Mouse (Mus musculus): Measurements from ENCODE around the gene Acy3. TPM values are rescaled to one million over a fixed set of nuclear protein-coding genes. Genes with fewer than 3 reads are reported as not detected.

Gene Acy3
- polyA plus RNA-seq, 1 experiment from 2014 or later = 2.8 TPM

DNA sequence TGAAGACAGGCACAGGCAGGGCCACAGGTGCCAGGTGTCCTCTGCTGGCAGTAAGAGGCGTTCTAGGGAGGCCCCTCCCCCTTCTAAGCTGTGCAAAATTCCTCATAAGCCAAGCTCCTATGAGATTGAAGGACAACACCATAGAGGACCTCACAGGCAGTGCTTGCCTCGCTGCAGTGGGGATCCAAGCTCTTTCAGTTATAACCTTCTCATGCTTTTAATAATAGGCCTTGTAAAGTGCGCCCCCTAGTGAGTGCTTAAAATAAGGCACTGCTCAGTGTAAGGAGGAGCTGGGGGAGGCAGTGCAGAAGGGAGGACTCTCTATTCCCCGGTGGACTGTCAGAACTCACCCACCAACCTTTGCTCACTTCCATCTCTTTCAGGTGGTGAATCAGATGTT is 6.1 kb upstream of the Acy3 start:
- Histone ChIP-seq H3K4me2 (no peak overlapping the region), H3K36me3 (no peaks in the 10 kb centered on the region), H3K27ac (replicated peaks) (no peak overlapping the region), H3K4me3 (replicated peaks) (no peak overlapping the region), H3K9ac (replicated peaks) (no peak overlapping the region), H3K9me3 (replicated peaks) (no peaks in the 10 kb centered on the region), H3K4me1 (0 out of 2 replicates have a peak, but pooled peaks cover 7% of the 10 kb centered on the region), H3K27me3 (replicated peaks) (no peaks in the 10 kb centered on the region)
- peak; percentile 69 for ATAC-seq (ENCODE audit: low FRiP score)
- 18% methylated on average over 4 of the region's 4 CpGs for WGBS

DNA sequence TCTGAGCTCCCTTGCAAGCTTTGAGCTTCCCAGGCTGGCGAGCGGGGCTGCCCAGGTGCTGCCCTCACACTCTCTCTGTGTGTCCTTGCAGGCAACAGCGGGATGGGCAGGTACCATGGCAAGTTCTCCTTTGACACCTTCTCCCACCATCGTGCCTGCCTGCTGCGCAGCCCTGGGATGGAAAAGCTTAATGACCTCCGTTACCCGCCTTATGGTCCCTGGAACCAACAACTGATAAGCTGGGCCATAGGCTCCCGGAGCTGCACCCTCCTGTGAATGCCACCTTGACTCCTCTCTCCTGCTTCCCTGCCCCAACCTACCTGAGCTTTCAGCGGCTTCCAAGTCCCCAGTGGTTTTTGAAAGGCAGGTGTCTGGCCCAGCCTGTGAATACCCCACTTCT is 5.5 kb upstream of the Acy3 start:
- no peak overlapping the region for H3K4me3 ChIP-seq (replicated peaks)
- no peak overlapping the region for H3K4me2 ChIP-seq
- H3K9me3 ChIP-seq (replicated peaks) = no peaks in the 10 kb centered on the region
- no peak overlapping the region for H3K27ac ChIP-seq (replicated peaks)
- H3K36me3 ChIP-seq = no peaks in the 10 kb centered on the region
- no peaks in the 10 kb centered on the region for H3K27me3 ChIP-seq (replicated peaks)
- ATAC-seq (ENCODE audit: low FRiP score) = no peak
- H3K9ac ChIP-seq (replicated peaks) = no peak overlapping the region
- 77% methylated on average over 9 of the region's 9 CpGs for WGBS
- H3K4me1 ChIP-seq = 0 out of 2 replicates have a peak, but pooled peaks cover 9% of the 10 kb centered on the region

DNA sequence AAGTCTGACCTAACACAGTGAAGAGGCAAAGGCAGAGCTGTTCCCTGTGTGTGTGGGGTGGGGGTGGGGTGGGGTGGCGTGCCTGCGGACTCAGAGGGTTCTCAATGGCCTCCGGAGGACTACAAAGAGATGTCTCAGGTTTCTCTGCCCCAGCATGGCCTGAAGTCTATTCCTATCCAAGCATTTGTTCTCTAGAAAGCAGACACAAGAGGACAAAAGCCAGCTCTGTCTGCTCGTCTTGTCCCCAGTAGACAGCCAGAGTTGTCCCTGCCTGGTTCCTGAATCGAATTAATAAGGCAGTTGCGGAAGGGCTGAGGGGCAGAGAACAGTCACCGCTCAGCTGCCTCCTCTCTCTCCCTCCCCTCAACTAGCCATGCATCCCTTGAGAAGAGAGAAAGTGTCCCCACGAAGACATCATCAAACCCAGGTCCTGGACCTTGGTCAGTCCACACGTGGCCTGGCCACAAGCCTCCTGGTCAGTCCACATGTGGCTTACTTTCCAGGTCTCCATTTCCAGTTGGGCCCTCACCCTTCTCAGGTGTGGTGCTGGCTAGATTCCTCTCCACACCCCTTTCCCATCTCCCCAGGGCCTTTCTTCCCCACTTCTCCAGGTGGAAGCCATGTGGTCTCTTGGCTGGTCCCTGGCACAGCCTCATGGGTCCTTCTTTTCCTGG is 2.7 kb upstream of the Acy3 start:
- WGBS = 32% methylated on average over 9 of the region's 9 CpGs
- H3K9me3 ChIP-seq (replicated peaks) = no peaks in the 10 kb centered on the region
- H3K4me1 ChIP-seq = peaks cover 19% of the 10 kb centered on the region
- no peaks in the 10 kb centered on the region for H3K36me3 ChIP-seq
- H3K9ac ChIP-seq (replicated peaks) = no peak overlapping the region
- H3K27ac ChIP-seq (replicated peaks) = no peak overlapping the region
- no peak overlapping the region for H3K4me2 ChIP-seq
- no peaks in the 10 kb centered on the region for H3K27me3 ChIP-seq (replicated peaks)
- no peak overlapping the region for H3K4me3 ChIP-seq (replicated peaks)
- no peak for ATAC-seq (ENCODE audit: low FRiP score)

DNA sequence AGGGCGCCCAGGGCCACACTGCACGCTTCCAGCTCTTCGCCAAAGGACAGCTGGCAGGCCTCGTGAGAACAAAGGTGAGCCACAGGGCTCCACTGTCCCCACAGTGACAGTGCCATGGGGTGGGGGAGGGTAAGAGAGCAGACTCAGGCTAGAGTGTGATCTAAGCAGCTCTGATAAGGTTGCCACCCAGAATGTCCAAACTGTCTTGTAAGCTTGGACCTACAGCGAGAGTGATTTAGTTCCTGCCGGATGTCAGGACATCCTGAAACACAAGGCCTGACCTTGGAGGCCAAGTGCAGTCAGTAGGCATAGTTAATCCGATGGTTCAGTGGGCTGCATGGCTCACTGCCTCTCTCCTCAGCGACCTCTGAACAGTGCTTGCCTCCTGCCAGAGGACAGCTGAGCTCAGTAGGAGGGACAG is 1.1 kb upstream of the Acy3 start:
- Histone ChIP-seq H3K36me3 (no peaks in the 10 kb centered on the region), H3K4me2 (no peak overlapping the region), H3K4me3 (replicated peaks) (no peak overlapping the region), H3K27me3 (replicated peaks) (no peaks in the 10 kb centered on the region), H3K9ac (replicated peaks) (no peak overlapping the region), H3K27ac (replicated peaks) (no peak overlapping the region), H3K4me1 (peaks cover 16% of the 10 kb centered on the region), H3K9me3 (replicated peaks) (no peaks in the 10 kb centered on the region)
- WGBS = 19% methylated on average over 8 of the region's 8 CpGs
- ATAC-seq (ENCODE audit: low FRiP score) = no peak

DNA sequence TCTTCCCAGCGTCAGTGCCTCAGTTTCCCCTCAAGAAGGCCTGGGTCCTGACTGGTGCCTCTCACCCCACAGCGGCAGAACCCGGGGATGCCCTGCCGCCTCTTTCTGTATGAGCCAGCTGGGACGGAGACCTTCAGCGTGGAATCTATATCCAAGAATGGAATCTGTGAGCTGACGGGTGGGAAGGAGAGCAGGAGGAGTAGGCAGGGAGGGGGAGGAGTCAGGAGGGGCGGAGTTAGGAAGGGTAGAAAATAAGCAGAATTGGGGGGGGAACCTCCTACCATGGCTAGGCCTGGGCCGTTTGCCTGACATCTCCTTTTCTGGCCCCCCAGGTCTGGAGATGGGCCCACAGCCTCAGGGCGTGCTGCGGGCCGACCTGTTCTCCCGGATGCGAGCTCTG is 1.7 kb downstream of the Acy3 start:
- H3K27ac ChIP-seq (replicated peaks) = no peak overlapping the region
- H3K4me2 ChIP-seq = no peak overlapping the region
- H3K9ac ChIP-seq (replicated peaks) = no peak overlapping the region
- no peak overlapping the region for H3K4me3 ChIP-seq (replicated peaks)
- peaks cover 16% of the 10 kb centered on the region for H3K4me1 ChIP-seq
- WGBS = 94% methylated on average over 14 of the region's 14 CpGs
- ATAC-seq (ENCODE audit: low FRiP score) = no peak
- no peaks in the 10 kb centered on the region for H3K27me3 ChIP-seq (replicated peaks)
- H3K9me3 ChIP-seq (replicated peaks) = no peaks in the 10 kb centered on the region
- no peaks in the 10 kb centered on the region for H3K36me3 ChIP-seq

DNA sequence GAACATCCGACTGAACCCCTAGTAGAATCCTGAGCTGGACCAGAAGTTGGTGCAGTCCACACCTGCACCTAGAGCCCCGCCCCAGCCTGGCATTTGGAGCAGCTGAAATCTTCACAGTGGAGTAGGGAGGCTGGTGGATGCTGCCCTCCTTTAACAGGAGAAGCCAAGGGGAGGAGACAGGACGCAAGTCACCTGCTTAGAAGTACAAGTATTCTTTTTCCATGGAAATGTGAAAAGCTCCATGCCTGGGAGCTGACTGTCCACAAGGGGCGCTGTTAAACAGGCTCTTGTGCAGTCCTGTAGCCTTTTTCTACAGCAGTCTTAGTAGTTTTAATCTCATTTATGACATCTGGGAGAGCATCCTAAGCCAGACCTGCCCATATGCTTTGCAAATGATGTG is 2.4 kb downstream of the Acy3 start:
- Histone ChIP-seq H3K4me3 (replicated peaks) (no peak overlapping the region), H3K27ac (replicated peaks) (no peak overlapping the region), H3K9me3 (replicated peaks) (no peaks in the 10 kb centered on the region), H3K9ac (replicated peaks) (no peak overlapping the region), H3K36me3 (no peaks in the 10 kb centered on the region), H3K4me2 (no peak overlapping the region), H3K4me1 (peaks cover 16% of the 10 kb centered on the region), H3K27me3 (replicated peaks) (no peaks in the 10 kb centered on the region)
- ATAC-seq (ENCODE audit: low FRiP score) = no peak
- 89% methylated on average over 4 of the region's 4 CpGs for WGBS

DNA sequence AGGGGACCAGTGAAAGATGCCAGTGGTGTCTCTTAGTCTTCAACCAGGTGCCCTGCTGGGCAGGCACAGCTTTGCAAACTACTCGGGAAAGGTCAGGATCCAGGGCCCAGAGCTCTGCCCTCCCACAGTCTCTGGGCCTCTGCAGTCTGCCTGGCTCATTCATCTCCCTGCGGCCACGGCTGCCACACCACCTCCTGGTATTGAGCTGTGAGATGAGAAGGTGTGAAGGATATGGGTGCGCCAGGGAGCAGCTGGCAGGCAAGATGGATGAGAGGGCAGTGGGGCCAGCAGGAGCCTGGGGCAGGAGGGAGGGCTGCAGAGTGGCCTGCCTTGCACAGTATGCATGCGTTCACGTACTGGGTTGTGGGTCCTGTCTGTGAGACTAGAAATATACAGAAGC is 4.4 kb downstream of the Acy3 start:
- Histone ChIP-seq H3K4me3 (replicated peaks) (no peak overlapping the region), H3K27ac (replicated peaks) (no peak overlapping the region), H3K9me3 (replicated peaks) (no peaks in the 10 kb centered on the region), H3K36me3 (no peaks in the 10 kb centered on the region), H3K9ac (replicated peaks) (no peak overlapping the region), H3K27me3 (replicated peaks) (no peaks in the 10 kb centered on the region), H3K4me2 (no peak overlapping the region), H3K4me1 (peaks cover 11% of the 10 kb centered on the region)
- no peak for ATAC-seq (ENCODE audit: low FRiP score)
- 38% methylated on average over 6 of the region's 6 CpGs for WGBS

DNA sequence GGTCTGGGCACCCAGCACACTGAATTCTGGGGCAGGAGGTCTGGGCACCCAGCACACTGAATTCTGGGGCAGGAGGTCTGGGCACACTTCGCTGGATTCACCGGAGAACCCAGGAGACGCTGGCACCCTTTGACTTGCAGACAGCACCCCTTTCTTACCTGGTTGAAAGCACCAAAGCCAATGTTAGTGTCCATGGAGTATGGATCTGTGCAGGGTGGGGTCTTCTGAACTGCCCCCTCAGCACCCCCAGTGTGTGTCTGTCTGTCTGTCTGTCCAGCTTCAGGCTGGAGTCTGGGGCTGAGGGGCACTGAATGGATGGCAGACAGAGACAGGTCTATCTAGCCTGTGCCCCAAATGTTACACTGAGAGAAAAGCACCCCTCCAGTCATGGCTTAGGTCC is 5.2 kb downstream of the Acy3 start:
- no peaks in the 10 kb centered on the region for H3K36me3 ChIP-seq
- no peaks in the 10 kb centered on the region for H3K9me3 ChIP-seq (replicated peaks)
- H3K27ac ChIP-seq (replicated peaks) = no peak overlapping the region
- H3K4me2 ChIP-seq = no peak overlapping the region
- H3K4me1 ChIP-seq = peaks cover 5% of the 10 kb centered on the region
- H3K4me3 ChIP-seq (replicated peaks) = no peak overlapping the region
- no peaks in the 10 kb centered on the region for H3K27me3 ChIP-seq (replicated peaks)
- 96% methylated on average over 3 of the region's 3 CpGs for WGBS
- H3K9ac ChIP-seq (replicated peaks) = no peak overlapping the region
- no peak for ATAC-seq (ENCODE audit: low FRiP score)

DNA sequence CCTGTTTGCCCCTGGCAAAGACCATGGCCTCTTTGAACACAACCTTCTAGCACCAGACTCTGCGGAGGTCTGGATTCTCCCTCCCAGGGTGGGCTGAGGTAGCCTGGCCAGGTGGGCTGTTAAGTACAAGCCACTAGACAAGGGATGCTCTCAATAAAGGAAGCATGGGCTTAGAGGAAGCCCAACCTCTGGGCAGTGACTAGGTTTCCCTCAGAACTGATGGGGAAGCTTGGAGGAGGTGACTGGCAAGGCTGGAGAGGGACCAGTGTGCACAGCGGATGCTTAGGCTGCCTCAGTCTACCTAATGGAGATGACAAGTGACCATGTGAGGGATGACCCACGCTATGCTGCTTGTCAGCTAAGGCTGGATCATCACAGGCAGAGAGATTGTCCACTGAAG is 5.6 kb downstream of the Acy3 start:
- Histone ChIP-seq H3K27ac (replicated peaks) (no peak overlapping the region), H3K9ac (replicated peaks) (no peak overlapping the region), H3K27me3 (replicated peaks) (no peaks in the 10 kb centered on the region), H3K4me2 (no peak overlapping the region), H3K9me3 (replicated peaks) (no peaks in the 10 kb centered on the region), H3K36me3 (no peaks in the 10 kb centered on the region), H3K4me3 (replicated peaks) (no peak overlapping the region), H3K4me1 (peaks cover under 1% of the 10 kb centered on the region; the same call in 1 of the 2 replicates)
- no peak for ATAC-seq (ENCODE audit: low FRiP score)
- 89% methylated on average over 3 of the region's 3 CpGs for WGBS

DNA sequence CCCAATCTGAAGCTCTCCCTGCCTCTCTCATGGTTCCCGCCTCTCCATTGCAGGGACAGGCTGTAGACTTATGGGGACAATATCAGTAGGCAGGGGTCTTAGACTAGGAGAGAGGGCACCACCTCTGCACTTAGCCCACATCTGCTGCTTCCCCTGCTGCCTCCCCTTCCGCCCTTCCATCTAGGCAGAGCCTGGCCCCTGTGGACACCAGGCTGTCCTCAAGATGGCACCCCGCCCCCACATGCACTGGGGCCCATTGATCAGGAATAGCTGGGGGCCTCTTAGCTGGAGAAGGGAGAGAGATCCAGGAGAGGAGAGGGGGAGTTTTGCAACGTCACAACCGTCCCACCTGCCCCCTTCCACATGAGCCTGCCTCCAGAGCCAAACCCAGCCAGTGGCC is 6.0 kb downstream of the Acy3 start, which contains the start of gene Tbx10:
TSS of gene Tbx10 (plus strand) at position 337 of the 400 bp plus-strand sequence.
- no peaks in the 10 kb centered on the region for H3K4me1 ChIP-seq
- no peaks in the 10 kb centered on the region for H3K9me3 ChIP-seq (replicated peaks)
- no peak within 1 kb of the TSS for H3K27ac ChIP-seq (replicated peaks)
- H3K4me3 ChIP-seq (replicated peaks) = no peak within 1 kb of the TSS
- ATAC-seq (ENCODE audit: low FRiP score) = no peak
- H3K27me3 ChIP-seq (replicated peaks) = no peaks in the 10 kb centered on the region
- 62% methylated on average over 5 of the region's 5 CpGs for WGBS
- no peaks in the 10 kb centered on the region for H3K36me3 ChIP-seq
- H3K9ac ChIP-seq (replicated peaks) = no peak within 1 kb of the TSS
- H3K4me2 ChIP-seq = no peak within 1 kb of the TSS

DNA sequence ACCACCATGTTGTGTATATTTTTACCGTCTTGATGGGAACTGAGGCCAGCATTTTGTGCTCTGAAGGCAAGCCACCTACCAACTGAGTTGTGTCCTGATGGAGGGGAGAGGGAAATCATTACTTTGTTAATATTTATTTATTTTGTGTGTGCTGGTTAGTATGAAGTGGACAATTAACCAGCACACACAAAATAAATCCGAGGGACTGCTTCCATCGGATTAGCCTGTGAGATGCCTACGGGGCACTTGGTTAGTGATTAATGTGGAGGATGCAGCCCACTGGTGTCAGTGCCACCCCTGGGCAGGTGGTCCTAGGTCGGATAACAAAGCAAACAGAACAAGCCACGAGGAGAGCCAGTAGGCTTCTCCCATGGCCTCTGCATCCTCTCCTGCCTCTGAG is 8.6 kb downstream of the Acy3 start:
- Histone ChIP-seq H3K27me3 (replicated peaks) (no peaks in the 10 kb centered on the region), H3K27ac (replicated peaks) (no peak overlapping the region), H3K36me3 (no peaks in the 10 kb centered on the region), H3K9ac (replicated peaks) (no peak overlapping the region), H3K9me3 (replicated peaks) (no peaks in the 10 kb centered on the region), H3K4me3 (replicated peaks) (no peak overlapping the region), H3K4me1 (peaks cover 8% of the 10 kb centered on the region), H3K4me2 (no peak overlapping the region)
- 69% methylated on average over 6 of the region's 6 CpGs for WGBS
- ATAC-seq (ENCODE audit: low FRiP score) = no peak

DNA sequence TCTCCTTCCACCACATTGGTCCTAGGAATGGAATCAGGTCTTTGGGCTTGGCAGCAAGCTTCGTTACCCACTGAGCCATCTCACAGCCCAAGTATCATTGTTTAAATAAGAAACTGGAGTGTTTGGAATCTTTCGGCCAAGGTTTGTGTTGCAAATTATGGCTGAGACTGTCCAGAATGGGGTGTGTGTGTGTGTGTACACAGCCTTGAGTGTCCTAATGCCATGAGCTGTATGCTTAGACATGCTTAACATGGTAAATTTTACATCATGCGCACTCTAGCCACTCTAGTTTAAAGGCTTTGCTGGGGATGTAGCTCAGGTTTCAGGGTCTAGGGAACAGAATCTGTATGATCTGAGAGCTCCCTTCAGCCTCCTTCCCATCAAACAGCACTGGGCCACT is 9.1 kb downstream of the Acy3 start:
- no peaks in the 10 kb centered on the region for H3K36me3 ChIP-seq
- no peaks in the 10 kb centered on the region for H3K27me3 ChIP-seq (replicated peaks)
- no peak overlapping the region for H3K4me2 ChIP-seq
- no peak overlapping the region for H3K27ac ChIP-seq (replicated peaks)
- whole genome bisulfite sequencing = 89% methylated on average over 3 of the region's 3 CpGs
- peaks cover 9% of the 10 kb centered on the region for H3K4me1 ChIP-seq
- H3K9ac ChIP-seq (replicated peaks) = no peak overlapping the region
- H3K4me3 ChIP-seq (replicated peaks) = no peak overlapping the region
- no peaks in the 10 kb centered on the region for H3K9me3 ChIP-seq (replicated peaks)
- ATAC-seq (ENCODE audit: low FRiP score) = no peak
